Mouse (Mus musculus) C2C12 (cell line): ENCODE results near the gene Gm8220. TPM values are rescaled to one million over a fixed set of nuclear protein-coding genes. Genes with fewer than 3 reads are reported as not detected.
"Not testable (repeated sequence)": the region's sequence is repeated elsewhere in the genome, so short reads cannot be mapped to it uniquely, and the experiment has no call there.

ENCODE experiments used
- H3K27me3 ChIP-seq: one replicate; pipeline ENCODE4 v1.6.1; 2011; ENCODE audit not compliant: control insufficient read depth, insufficient read depth, insufficient read length
- H3K36me3 ChIP-seq: one replicate; pipeline ENCODE4 v1.6.1; 2011; ENCODE audit not compliant: control insufficient read depth, insufficient read depth
- H3K4me3 ChIP-seq: one replicate; pipeline ENCODE4 v1.5.1; 2011; ENCODE audit warnings: mild to moderate bottlenecking, control low read depth; ENCODE audit not compliant: poor library complexity, insufficient read depth, severe bottlenecking
- H3K79me2 ChIP-seq: one replicate; pipeline ENCODE4 v1.6.1; 2011; ENCODE audit not compliant: control insufficient read depth, insufficient read depth
- H3K79me3 ChIP-seq: one replicate; pipeline ENCODE4 v1.6.1; 2011; ENCODE audit warnings: low read depth, control low read depth
- H3ac ChIP-seq: one replicate; pipeline ENCODE3; 2011; ENCODE audit warnings: low read depth; ENCODE audit not compliant: control insufficient read depth, insufficient read length
- CEBPB ChIP-seq: IDR thresholded peaks from one replicate; pipeline ENCODE4 v1.6.1; 2011; ENCODE audit warnings: low read depth, mild to moderate bottlenecking, control low read depth, moderate library complexity
- MYOD1 ChIP-seq: IDR thresholded peaks from one replicate; pipeline ENCODE4 v1.6.1; 2011; ENCODE audit warnings: low read depth; ENCODE audit not compliant: control insufficient read depth, insufficient read length
- USF1 ChIP-seq: IDR thresholded peaks from one replicate; pipeline ENCODE4 v1.6.1; 2011; ENCODE audit warnings: low read depth, mild to moderate bottlenecking, control low read depth, moderate library complexity
- long read RNA-seq, 2 experiments: library from polyadenylated mRNA; unstranded; transcript quantifications; one replicate each; pipeline ENCODE4 v2.0.0; 2019 to 2020
- polyA plus RNA-seq: library from polyadenylated mRNA; unstranded; fragments of >200 nt; fragmentation: generic; extraction: Trizol; gene quantifications from one replicate; pipeline ENCODE4 v1.2.1, GENCODE M21; 2012; ENCODE audit warnings: missing spikeins

Gene Gm8220
- not detected for polyA plus RNA-seq
- long read RNA-seq, experiment 1, result 0 reads
- long read RNA-seq, experiment 2, result 0 reads

- H3ac ChIP-seq, result not testable (repeated sequence)
Observed at GRCm38 (mm10) chr14:44285280-44285679, at the start of gene Gm8220. Gene Gm8220 (plus strand): TSS chr14:44285580.

GRCm38 (mm10) chr14:44248039-44248438 lies 37.3 kb upstream of the Gm8220 start:
- H3K36me3 ChIP-seq, result no peaks in the 10 kb centered on the region
- no peak overlapping the region for H3ac ChIP-seq
- H3K4me3 ChIP-seq, result no peak overlapping the region
- TF ChIP-seq MYOD1 (no peak), USF1 (no peak), CEBPB (no peak)
- H3K79me2 ChIP-seq, result no peaks in the 10 kb centered on the region
- no peaks in the 10 kb centered on the region for H3K79me3 ChIP-seq
- no peaks in the 10 kb centered on the region for H3K27me3 ChIP-seq

More at GRCm38 (mm10) chr14:44285280-44285679, at the start of gene Gm8220:
- not testable (repeated sequence) for H3K79me3 ChIP-seq, H3K4me3 ChIP-seq, H3K27me3 ChIP-seq, H3K79me2 ChIP-seq, H3K36me3 ChIP-seq

DNA sequence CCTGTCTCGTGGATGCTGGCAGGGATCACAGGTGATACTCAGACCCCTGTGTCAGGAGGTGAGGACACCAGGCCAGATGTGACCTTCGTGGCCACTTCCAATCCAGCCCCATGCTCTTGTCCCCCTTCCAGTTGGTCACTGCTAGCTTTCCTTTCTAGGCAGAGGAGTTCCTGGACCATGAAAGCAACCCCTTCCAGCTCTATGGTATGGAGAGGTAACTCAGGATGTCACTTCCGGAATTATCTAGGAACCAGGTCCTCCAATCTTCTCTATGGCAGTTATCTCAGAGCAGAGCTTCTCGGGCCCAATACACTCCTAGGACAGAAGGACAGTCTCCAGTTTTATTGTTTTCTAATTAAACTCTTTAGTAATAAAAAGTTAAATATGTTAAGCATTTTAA lies 26.7 kb downstream of the Gm8220 start:
- not testable (repeated sequence) for H3K79me2 ChIP-seq, H3K79me3 ChIP-seq, H3K36me3 ChIP-seq, H3K4me3 ChIP-seq, H3K27me3 ChIP-seq, H3ac ChIP-seq

DNA sequence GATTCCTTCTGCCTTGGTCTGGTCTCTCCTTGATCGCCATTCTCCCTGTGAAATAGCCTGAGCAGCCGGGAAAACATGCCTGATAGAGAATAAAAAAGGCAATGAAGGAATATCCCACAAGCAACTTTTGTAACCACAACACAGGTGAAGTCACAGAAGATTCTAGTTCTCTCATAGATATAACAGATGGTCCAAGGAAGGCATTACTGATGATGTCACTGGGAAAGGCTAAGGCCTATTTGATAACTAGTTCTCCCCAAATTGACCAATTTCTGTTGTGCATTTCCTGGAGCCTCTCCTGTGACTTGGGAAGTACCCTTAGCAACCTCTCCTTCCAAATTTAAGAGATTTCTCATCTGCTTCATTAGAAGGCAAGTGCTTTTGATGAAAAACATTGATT lies 53.1 kb downstream of the Gm8220 start, which contains the start of gene Gm5930:
TSS of gene Gm5930 (minus strand) at position 101 of the 400 bp plus-strand sequence.
- H3K4me3 ChIP-seq, H3K36me3 ChIP-seq, H3ac ChIP-seq, H3K79me3 ChIP-seq, H3K79me2 ChIP-seq, H3K27me3 ChIP-seq: not testable (repeated sequence)

Other genes with a start within 250 kb of the Gm8220 start
- gene Ear2, start 182.9 kb upstream of the Gm8220 start, polyA plus RNA-seq, result not detected
- gene Gm3327, start 161.7 kb upstream of the Gm8220 start, polyA plus RNA-seq, result not detected
- not detected for gene Gm8212, start 87.9 kb upstream of the Gm8220 start, polyA plus RNA-seq
- not detected for gene 4930503E14Rik, start 72.3 kb upstream of the Gm8220 start, polyA plus RNA-seq
- gene Gm5930, start 53.0 kb downstream of the Gm8220 start, polyA plus RNA-seq, result not detected
- gene Gm8229, start 79.8 kb downstream of the Gm8220 start, polyA plus RNA-seq, result not detected
- gene Gm3371, start 125.1 kb downstream of the Gm8220 start, polyA plus RNA-seq, result not detected
- not detected for gene Gm8232, start 148.1 kb downstream of the Gm8220 start, polyA plus RNA-seq
- not detected for gene BC061237, start 206.9 kb downstream of the Gm8220 start, polyA plus RNA-seq
- not detected for gene Gm17093, start 232.7 kb downstream of the Gm8220 start, polyA plus RNA-seq